Mouse (Mus musculus) neural tube, embryonic 11.5 days (tissue): ENCODE measurements around the gene Camk2b. TPM values are rescaled to one million over a fixed set of nuclear protein-coding genes. Genes with fewer than 3 reads are reported as not detected.
A peak's percentile ranks its signal among the peaks of the same experiment; 100 is the strongest.
"Not testable (repeated sequence)": the region's sequence is repeated elsewhere in the genome, so short reads cannot be mapped to it uniquely, and the experiment has no call there.

ENCODE experiments used
- ATAC-seq: fragments of 200-750 bp; cut with Nextera tagmentation; 2 replicates; pipeline ENCODE4 v1.8.0; 2017; ENCODE audit warnings: moderate number of reproducible peaks, mild to moderate bottlenecking, moderate TSS enrichment, moderate library complexity; ENCODE audit not compliant: insufficient read depth, low FRiP score, low TSS enrichment
- DNase-seq: peaks from one replicate; pipeline ENCODE4 v3.0.0-alpha.2; 2015; ENCODE audit warnings: low spot score
- H3K27ac ChIP-seq: fragments of 300-500 bp; sonication (generic); 2 replicates; pipeline ENCODE4 v1.5.1; 2014; ENCODE audit warnings: low read depth, mild to moderate bottlenecking, low read length
- H3K27me3 ChIP-seq: fragments of 300-500 bp; sonication (generic); 2 replicates; pipeline ENCODE4 v1.6.1; 2014; ENCODE audit warnings: mild to moderate bottlenecking, low read length, mixed read lengths; ENCODE audit not compliant: control insufficient read depth, insufficient read depth
- H3K36me3 ChIP-seq: fragments of 300-500 bp; sonication (generic); 2 replicates; pipeline ENCODE4 v1.6.1; 2014; ENCODE audit warnings: mild to moderate bottlenecking, low read length, moderate library complexity, mixed read lengths; ENCODE audit not compliant: control insufficient read depth, insufficient read depth
- H3K4me1 ChIP-seq: fragments of 300-500 bp; sonication (generic); 2 replicates; pipeline ENCODE4 v1.6.1; 2014; ENCODE audit warnings: low read length, mixed read lengths; ENCODE audit not compliant: control insufficient read depth, insufficient read depth
- H3K4me2 ChIP-seq: fragments of 300-500 bp; sonication (generic); 2 replicates; pipeline ENCODE4 v1.6.1; 2014; ENCODE audit warnings: low read depth, mild to moderate bottlenecking, moderate library complexity
- H3K4me3 ChIP-seq: fragments of 300-500 bp; sonication (generic); 2 replicates; pipeline ENCODE4 v1.5.1; 2014; ENCODE audit warnings: low read depth, low read length
- H3K9ac ChIP-seq: fragments of 300-500 bp; sonication (generic); 2 replicates; pipeline ENCODE4 v1.6.1; 2014; ENCODE audit warnings: mild to moderate bottlenecking, low read length
- H3K9me3 ChIP-seq: fragments of 300-500 bp; sonication (generic); 2 replicates; pipeline ENCODE4 v1.6.1; 2016; ENCODE audit warnings: low read length; ENCODE audit not compliant: control insufficient read depth
- WGBS: fragments of 180-500 bp; shearing (Covaris S2); extraction: QIAGEN DNeasy Blood & Tissue Kit; methylation state at CpG from one replicate; pipeline ENCODE4 v1.1.7; 2014; 5-methylcytosine and 5-hydroxymethylcytosine counted together
- polyA plus RNA-seq: library from polyadenylated mRNA; unstranded; fragments of >200 nt; fragmentation: Nextera tagmentation; extraction: Ambion mirVana; gene quantifications from 2 replicates; pipeline ENCODE4 v1.2.1, GENCODE M21; 2014

Gene Camk2b
- 5.9 and 6.5 TPM in 2 replicates for polyA plus RNA-seq

DNA sequence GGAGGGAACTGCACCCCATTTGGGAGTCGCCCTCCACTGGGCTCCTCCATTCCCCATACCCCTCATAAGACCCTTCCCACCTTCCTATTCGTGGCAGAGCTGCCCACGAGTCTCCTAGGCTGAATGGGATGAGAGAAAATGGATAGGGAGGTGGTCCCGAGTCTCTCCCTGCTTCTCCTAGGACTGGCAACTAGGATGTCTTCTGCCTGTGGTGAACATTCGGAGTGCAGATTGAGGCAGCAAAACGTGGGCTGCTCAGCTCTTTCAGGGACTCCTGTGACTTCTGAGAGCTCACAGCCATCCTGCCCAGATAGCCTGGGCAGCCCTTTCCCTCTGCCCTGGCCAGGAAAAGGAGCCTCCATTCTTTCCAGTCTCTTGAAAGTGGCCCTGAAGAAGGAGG, at the start of gene Camk2b:
Gene Camk2b, minus strand, starts transcription at position 187 of the 400 bp plus-strand sequence.
- H3K27ac ChIP-seq: no peak within 1 kb of the TSS
- peak within 1 kb of the TSS; percentile 64 for H3K4me2 ChIP-seq
- no peaks in the 10 kb centered on the region for H3K9me3 ChIP-seq
- H3K36me3 ChIP-seq: no peaks in the 10 kb centered on the region
- H3K4me1 ChIP-seq: 0 out of 2 replicates have a peak, but pooled peaks cover 4% of the 10 kb centered on the region
- ATAC-seq (no peak), DNase-seq (no peak)
- 14% methylated on average over 6 of the region's 6 CpGs for WGBS
- H3K9ac ChIP-seq: 0 out of 2 replicates have a peak within 1 kb of the TSS, but pooled peaks have one; percentile 40
- H3K4me3 ChIP-seq: peak within 1 kb of the TSS; percentile 49
- H3K27me3 ChIP-seq: peaks cover 69% of the 10 kb centered on the region

DNA sequence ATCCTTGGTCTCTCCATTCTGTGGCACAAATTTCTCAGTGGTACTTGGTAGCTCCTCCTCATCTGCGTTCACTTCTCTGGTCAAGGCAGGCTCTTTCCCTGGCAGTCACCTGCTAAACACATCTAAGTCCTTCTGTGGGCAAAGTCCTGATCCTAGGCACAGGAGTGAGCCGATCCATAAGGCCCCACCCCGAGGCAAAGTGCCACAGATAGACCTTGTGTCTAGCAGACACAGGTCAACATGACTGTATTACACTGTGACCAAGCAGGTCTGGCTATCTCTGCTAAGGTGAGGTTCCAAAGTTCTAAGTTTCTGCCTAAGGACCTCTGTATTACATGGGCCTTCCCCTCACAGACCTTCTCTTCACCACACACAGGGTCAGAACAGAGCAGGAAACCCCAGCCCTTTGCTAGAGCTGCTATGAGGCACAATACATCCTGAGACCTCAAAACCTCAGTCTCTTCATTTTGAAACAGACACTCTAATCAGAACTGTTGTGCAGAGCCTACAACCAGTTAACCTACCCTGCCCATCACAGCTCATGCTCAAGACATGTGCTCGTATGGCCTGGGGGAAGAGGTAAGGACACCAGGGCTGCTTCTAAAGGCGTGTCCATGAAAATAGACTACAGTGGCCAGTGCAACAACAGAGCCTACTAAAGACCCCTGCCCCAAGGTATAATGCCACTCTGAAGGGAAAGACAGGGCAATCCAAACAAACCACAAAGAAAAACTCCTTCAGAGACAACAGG, 45.7 kb upstream of the Camk2b start:
- Histone ChIP-seq H3K4me2 (no peak overlapping the region), H3K36me3 (peaks cover 13% of the 10 kb centered on the region), H3K4me3 (no peak overlapping the region), H3K27ac (no peak overlapping the region), H3K4me1 (no peaks in the 10 kb centered on the region), H3K27me3 (no peaks in the 10 kb centered on the region), H3K9me3 (no peaks in the 10 kb centered on the region), H3K9ac (no peak overlapping the region)
- no peak for DNase-seq
- 92% methylated on average over 5 of the region's 5 CpGs for WGBS
- ATAC-seq: no peak

DNA sequence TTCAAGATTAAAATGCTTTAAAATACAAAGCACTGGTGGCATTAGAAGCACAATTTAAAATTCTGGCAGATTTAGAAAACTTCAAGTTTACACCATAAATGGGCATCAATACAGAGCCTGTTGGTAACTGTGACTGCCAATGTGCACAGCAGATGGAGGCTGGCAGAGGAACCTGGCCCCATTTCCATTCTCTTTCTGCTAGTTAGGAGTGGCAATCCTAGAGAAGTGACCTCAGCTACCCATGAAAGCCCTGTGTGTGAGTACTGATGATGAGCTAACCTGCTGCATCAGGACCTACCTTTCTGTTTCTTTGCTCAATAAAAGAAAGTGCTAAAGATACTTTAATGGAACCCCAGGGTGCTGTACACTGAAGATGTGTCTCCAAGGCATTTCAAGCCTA, 43.8 kb upstream of the Camk2b start:
- no peaks in the 10 kb centered on the region for H3K27me3 ChIP-seq
- no peaks in the 10 kb centered on the region for H3K4me1 ChIP-seq
- no peak overlapping the region for H3K27ac ChIP-seq
- no peak overlapping the region for H3K9ac ChIP-seq
- no peak overlapping the region for H3K4me2 ChIP-seq
- ATAC-seq (no peak), DNase-seq (no peak)
- H3K9me3 ChIP-seq: no peaks in the 10 kb centered on the region
- H3K36me3 ChIP-seq: peaks cover 13% of the 10 kb centered on the region
- no peak overlapping the region for H3K4me3 ChIP-seq

DNA sequence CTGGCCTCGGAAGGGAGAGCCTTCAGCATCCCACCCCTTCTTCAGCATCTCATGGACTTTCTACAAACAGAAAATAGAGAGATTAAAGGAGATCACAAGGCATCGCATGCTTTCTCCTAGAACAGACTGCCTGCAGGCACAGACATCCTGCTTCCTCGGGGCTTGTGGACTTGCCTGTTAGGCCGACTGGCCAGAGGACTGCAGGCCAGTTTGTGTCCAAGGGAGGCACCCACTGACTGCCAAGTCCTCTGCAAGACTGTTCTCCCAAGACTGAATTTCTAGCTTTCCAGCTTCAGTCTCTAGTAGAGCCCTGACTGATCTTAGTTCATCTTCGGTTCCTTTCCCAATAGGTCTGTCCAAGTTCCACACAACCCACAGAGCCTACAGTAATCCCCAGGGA, 42.1 kb upstream of the Camk2b start:
- H3K9me3 ChIP-seq: no peaks in the 10 kb centered on the region
- H3K27me3 ChIP-seq: no peaks in the 10 kb centered on the region
- no peak overlapping the region for H3K4me3 ChIP-seq
- ATAC-seq: no peak
- H3K4me1 ChIP-seq: no peaks in the 10 kb centered on the region
- H3K36me3 ChIP-seq: peaks cover 9% of the 10 kb centered on the region
- no peak overlapping the region for H3K9ac ChIP-seq
- no peak overlapping the region for H3K4me2 ChIP-seq
- DNase-seq: no peak
- 90% methylated on average over 5 of the region's 5 CpGs for WGBS
- no peak overlapping the region for H3K27ac ChIP-seq

DNA sequence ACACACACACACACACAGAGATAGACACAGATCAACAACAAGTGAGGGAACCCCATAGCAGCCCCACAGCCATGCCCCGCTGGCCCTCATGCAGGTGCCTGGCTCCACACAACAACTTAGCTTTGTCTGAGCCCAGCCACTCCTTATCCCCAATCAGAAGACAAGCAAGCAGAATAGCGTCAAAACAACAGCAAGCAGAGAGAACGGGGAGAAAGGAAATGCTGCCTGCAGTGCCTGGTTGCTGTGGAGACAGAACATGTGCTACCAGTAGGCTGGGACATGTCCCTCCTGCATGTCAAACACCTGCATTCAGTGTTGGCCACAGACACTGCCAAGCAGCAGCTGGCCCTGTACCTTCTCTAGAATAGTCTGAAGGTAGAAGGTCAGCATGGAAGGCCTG, 41.6 kb upstream of the Camk2b start:
- H3K27me3 ChIP-seq: no peaks in the 10 kb centered on the region
- no peak overlapping the region for H3K9ac ChIP-seq
- H3K4me1 ChIP-seq: no peaks in the 10 kb centered on the region
- H3K9me3 ChIP-seq: no peaks in the 10 kb centered on the region
- WGBS: 88% methylated on average over 3 of the region's 3 CpGs
- H3K4me3 ChIP-seq: no peak overlapping the region
- DNase-seq (no peak), ATAC-seq (no peak)
- no peak overlapping the region for H3K4me2 ChIP-seq
- H3K27ac ChIP-seq: no peak overlapping the region
- peaks cover 9% of the 10 kb centered on the region for H3K36me3 ChIP-seq

DNA sequence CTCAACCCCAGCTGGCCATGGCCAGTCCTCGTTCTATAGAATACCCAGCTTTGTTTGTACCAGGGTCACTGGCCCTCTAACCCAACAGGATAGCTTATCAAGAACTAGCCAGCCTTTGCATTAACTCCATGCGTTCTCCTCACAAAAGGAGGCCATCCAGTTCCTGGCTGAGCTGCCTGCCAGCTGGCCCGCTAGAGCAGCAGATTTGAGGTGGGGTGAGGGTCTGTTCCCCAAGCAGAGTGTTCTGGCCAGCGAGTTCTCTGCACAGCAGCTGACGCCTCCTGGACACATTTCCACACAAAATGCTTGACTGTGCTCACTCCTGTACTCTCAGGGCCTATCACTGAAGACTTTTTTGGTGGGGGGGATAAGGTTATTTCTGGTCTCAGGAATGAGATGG, 38.6 kb upstream of the Camk2b start:
- Histone ChIP-seq H3K36me3 (peaks cover 6% of the 10 kb centered on the region), H3K27ac (no peak overlapping the region), H3K27me3 (no peaks in the 10 kb centered on the region), H3K9me3 (no peaks in the 10 kb centered on the region), H3K4me1 (no peaks in the 10 kb centered on the region), H3K9ac (no peak overlapping the region), H3K4me2 (no peak overlapping the region), H3K4me3 (no peak overlapping the region)
- WGBS: 91% methylated on average over 5 of the region's 5 CpGs
- DNase-seq (no peak), ATAC-seq (no peak)

DNA sequence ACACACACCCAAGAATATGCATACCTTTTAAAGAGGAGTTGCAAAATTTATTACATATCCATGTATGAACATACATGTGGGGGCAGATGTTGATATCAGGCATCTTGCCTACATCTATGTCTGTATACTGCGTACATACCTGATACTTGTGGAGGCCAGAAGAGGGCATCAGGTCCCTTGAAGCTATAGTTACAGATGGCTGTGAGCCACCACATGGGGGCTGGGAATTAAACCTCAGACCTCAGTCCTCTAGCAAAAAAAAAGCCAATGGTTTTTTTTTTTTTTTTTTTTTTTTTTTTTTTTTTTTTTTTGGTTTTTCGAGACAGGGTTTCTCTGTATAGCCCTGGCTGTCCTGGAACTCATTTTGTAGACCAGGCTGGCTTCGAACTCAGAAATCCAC, 30.5 kb upstream of the Camk2b start:
- H3K4me3 ChIP-seq, ATAC-seq, H3K36me3 ChIP-seq, H3K9me3 ChIP-seq, H3K9ac ChIP-seq, H3K27me3 ChIP-seq, H3K4me1 ChIP-seq, H3K4me2 ChIP-seq, H3K27ac ChIP-seq, DNase-seq: not testable (repeated sequence)
- 94% methylated on average over 2 of the region's 3 CpGs for WGBS

DNA sequence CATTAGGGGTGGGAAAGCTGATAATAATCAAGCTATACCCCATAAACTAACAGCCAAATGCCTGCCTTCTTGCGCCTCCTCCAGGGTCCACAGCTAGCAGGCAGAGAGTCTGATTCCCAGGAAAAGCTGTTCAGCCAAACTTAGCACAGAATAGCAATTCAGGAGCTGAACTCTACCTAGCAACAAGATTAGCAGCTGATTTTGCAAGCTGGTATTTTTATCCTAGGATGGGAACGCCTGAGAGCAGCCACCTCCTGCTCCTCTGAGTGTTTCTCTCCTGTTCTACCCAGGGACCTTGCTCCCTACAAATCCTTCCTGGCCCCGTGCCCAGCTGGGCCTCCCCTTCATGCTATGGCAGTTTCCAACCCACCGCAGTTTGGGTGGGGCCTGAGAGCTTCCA, 20.8 kb upstream of the Camk2b start:
- Histone ChIP-seq H3K4me1 (no peaks in the 10 kb centered on the region), H3K36me3 (no peaks in the 10 kb centered on the region), H3K27me3 (no peaks in the 10 kb centered on the region), H3K4me3 (no peak overlapping the region), H3K27ac (no peak overlapping the region), H3K9me3 (no peaks in the 10 kb centered on the region), H3K4me2 (no peak overlapping the region), H3K9ac (no peak overlapping the region)
- DNase-seq: no peak
- no peak for ATAC-seq
- 72% methylated on average over 4 of the region's 4 CpGs for WGBS

DNA sequence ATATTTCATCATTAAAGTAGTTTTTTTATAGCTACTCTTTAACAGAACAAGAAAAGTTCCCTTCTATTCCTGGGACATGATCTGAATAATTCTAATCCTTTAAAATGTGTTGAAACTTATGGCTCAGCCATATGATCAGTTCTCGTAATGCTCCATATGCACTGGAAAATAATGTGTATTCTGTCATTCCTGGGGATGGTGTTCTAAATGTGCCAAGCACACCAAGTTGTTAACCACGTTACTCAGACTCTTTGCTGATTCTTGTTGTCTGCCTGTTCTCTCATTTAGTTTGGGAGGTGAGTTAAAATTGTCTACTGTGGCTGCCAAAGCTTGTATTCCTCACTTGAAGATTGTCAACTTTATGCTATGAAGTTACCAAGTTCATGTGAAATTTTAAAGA, 12.6 kb upstream of the Camk2b start:
- Histone ChIP-seq H3K27ac (no peak overlapping the region), H3K4me2 (no peak overlapping the region), H3K27me3 (no peaks in the 10 kb centered on the region), H3K4me3 (no peak overlapping the region), H3K36me3 (no peaks in the 10 kb centered on the region), H3K4me1 (no peaks in the 10 kb centered on the region), H3K9me3 (no peaks in the 10 kb centered on the region), H3K9ac (no peak overlapping the region)
- no peak for ATAC-seq
- DNase-seq: no peak
- WGBS: 95% methylated on average over 2 of the region's 2 CpGs
